Mouse (Mus musculus) mouse trophoblast stem cell (cell line): ENCODE results near the gene Btbd8.

Experiments used
- in situ Hi-C, 2 experiments: fragments of 300-500 bp; cut with MseI, MboI; formaldehyde crosslinking; loops; 2 replicates in 1 of 2; 3 replicates in 1 of 2; pipeline ENCODE4 v1.15.1; 2025

Gene Btbd8

GRCm38 (mm10) chr5:107449620-107450019, 11.8 kb downstream of the Btbd8 start:
- in situ Hi-C loops = no loop called here

GRCm38 (mm10) chr5:107450299-107450698, 12.5 kb downstream of the Btbd8 start:
- in situ Hi-C loops = no loop called here

- in situ Hi-C loops = no loop called here
Measured at GRCm38 (mm10) chr5:107462147-107463076, 24.6 kb downstream of the Btbd8 start.

GRCm38 (mm10) chr5:107466501-107466900, 28.7 kb downstream of the Btbd8 start:
- in situ Hi-C loops = no loop called here

GRCm38 (mm10) chr5:107467098-107467497, 29.3 kb downstream of the Btbd8 start:
- in situ Hi-C loops = no loop called here

GRCm38 (mm10) chr5:107470600-107471329, 33.0 kb downstream of the Btbd8 start:
- in situ Hi-C loops = no loop called here

- in situ Hi-C loops = no loop called here
Measured at GRCm38 (mm10) chr5:107480194-107480593, 42.4 kb downstream of the Btbd8 start.

- in situ Hi-C loops = no loop called here
Measured at GRCm38 (mm10) chr5:107488996-107489395, 51.2 kb downstream of the Btbd8 start.

- in situ Hi-C loops = no loop called here
Measured at GRCm38 (mm10) chr5:107491036-107491435, 53.2 kb downstream of the Btbd8 start.

GRCm38 (mm10) chr5:107492471-107492870, 54.7 kb downstream of the Btbd8 start:
- in situ Hi-C loops = no loop called here

- in situ Hi-C loops = no loop called here
Measured at GRCm38 (mm10) chr5:107494759-107495158, 57.0 kb downstream of the Btbd8 start.

GRCm38 (mm10) chr5:107496047-107496446, 58.2 kb downstream of the Btbd8 start:
- in situ Hi-C loops = no loop called here

- in situ Hi-C loops = no loop called here
Measured at GRCm38 (mm10) chr5:107497519-107498501, 60.0 kb downstream of the Btbd8 start.

- in situ Hi-C loops = no loop called here
Measured at GRCm38 (mm10) chr5:107498806-107499310, 61.1 kb downstream of the Btbd8 start.

- in situ Hi-C loops = no loop called here
Measured at GRCm38 (mm10) chr5:107499891-107500535, 62.2 kb downstream of the Btbd8 start.

GRCm38 (mm10) chr5:107500741-107501140, 62.9 kb downstream of the Btbd8 start:
- in situ Hi-C loops = no loop called here

- in situ Hi-C loops = no loop called here
Measured at GRCm38 (mm10) chr5:107507321-107507720, 69.5 kb downstream of the Btbd8 start, which contains the start of gene Gm42669. Gene Gm42669, plus strand, starts transcription at chr5:107507621.

- in situ Hi-C loops = no loop called here
Measured at GRCm38 (mm10) chr5:107510503-107510902, 72.7 kb downstream of the Btbd8 start.

- in situ Hi-C loops = no loop called here
Measured at GRCm38 (mm10) chr5:107511326-107511725, 73.5 kb downstream of the Btbd8 start.

- in situ Hi-C loops = no loop called here
Measured at GRCm38 (mm10) chr5:107513583-107513982, 75.8 kb downstream of the Btbd8 start.

GRCm38 (mm10) chr5:107515453-107515852, 77.7 kb downstream of the Btbd8 start:
- in situ Hi-C loops = no loop called here
